Mouse (Mus musculus) kidney, postnatal 36 days (tissue): ENCODE data around the gene Vmn2r7.
A peak's percentile ranks its signal among the peaks of the same experiment; 100 is the strongest.
"Not testable (repeated sequence)": the region's sequence is repeated elsewhere in the genome, so short reads cannot be mapped to it uniquely, and the experiment has no call there.

Source experiments
- DNase-seq, 2 experiments: peaks; one replicate each; pipeline ENCODE4 v3.0.0; 2021 to 2022; ENCODE audit warnings: mixed read lengths in 2 of 2

Gene Vmn2r7

GRCm38 (mm10) chr3:64844665-64845064 is at the start of gene Vmn2r7:
TSS of gene Vmn2r7 (minus strand) at chr3:64844765.
- DNase-seq, result not testable (repeated sequence)

DNA sequence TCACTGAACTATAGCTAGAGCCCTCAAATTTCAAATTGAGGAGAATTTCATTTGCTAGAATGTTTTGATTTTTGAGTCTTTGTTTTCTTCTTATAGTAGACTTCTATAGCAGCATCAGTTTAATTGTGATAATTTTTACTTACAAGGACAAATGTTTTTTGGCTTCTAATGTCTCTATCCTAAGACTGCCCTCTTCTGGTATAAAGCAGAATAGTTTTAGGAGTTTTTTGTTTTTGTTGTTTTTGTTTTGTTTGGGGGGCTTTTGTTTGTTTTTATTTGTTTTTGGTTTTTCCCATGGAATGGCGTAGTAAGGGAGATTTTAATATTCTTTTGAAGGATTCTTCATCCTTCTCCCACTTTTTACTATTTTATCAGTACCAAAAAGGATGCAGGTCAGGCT is 45.2 kb upstream of the Vmn2r7 start:
- no peak for DNase-seq

GRCm38 (mm10) chr3:64878199-64878977 is 33.8 kb upstream of the Vmn2r7 start:
- no peak for DNase-seq

GRCm38 (mm10) chr3:64876669-64877068 is 32.1 kb upstream of the Vmn2r7 start:
- DNase-seq, result no peak

DNA sequence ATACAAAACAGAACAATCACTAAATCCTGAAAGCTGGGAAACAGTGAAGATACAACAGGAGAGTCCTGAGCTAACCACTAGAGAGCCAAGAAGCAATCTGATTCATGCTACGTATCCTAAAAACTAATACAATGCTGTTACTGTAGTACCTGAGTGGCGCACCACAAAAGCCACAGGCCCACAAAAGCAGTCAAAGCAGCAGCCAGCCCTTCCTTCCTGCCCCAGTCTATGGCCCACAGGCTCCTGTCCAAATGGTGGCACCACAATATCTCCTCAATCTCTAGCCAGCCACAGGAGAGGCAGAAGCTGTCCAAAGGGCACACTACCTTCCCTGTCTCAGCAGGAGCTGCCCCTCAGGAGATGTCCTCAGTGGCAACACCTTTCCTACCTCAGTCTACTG is 1.7 kb downstream of the Vmn2r7 start:
- DNase-seq, result no peak

DNA sequence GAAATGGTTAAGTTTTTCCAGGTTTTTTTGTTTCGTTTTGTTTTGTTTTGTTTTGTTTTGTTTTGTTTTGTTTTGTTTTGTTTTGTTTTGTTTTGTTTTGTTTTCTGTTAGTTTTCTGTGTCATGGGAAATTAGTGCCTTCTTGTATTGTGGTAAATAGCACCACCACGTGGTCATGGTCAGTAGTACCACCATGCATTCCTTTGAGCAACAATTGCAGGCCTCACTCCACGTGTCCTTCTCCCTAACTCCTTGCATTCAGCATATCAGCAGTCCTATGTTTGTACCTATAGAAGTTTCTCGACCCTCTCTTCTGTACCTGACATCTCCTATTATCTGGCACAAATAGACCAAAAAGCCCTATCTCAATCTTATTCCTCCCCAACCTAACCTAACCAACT is 2.3 kb downstream of the Vmn2r7 start:
- DNase-seq, result peak; percentile 28 to 76

GRCm38 (mm10) chr3:64831134-64831533 is 13.4 kb downstream of the Vmn2r7 start:
- DNase-seq, result no peak

- no peak for DNase-seq
Observed at GRCm38 (mm10) chr3:64791245-64791591, 53.3 kb downstream of the Vmn2r7 start.

DNA sequence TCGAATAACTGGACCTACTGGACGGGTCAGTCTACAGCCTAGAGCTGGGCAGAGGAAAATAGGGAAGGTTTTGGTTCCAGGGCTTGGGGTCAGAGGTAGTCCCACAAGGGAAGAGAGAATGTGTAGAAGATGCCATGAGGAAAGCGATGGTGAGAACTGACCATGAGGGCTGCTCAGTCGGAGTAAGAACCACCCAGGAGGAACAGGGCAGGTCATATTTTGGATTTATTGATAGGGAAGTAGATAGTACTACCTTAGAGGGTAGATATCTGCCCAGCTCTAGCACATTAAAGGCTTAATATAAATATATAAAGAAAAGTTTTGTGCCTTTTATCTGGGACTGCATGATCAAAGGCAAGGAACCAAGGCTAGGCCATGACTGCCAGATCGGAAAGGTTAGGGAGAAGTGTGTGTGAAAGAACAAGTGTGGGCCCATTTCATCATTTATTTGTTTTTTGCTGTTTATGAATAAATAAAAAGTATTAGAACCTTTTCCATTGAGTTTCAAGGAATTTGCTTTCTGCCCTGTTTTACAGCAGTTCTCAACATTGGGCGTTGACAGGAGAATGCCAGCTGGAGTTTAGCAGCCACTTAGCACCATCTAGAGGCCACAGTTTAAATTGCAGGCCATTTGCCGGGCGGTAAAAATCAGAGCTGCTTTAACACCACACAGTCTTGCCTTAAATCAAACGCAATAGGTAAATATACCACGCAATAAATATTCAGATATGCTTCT is 53.9 kb downstream of the Vmn2r7 start:
- DNase-seq, result peak; percentile 17 to 73

DNA sequence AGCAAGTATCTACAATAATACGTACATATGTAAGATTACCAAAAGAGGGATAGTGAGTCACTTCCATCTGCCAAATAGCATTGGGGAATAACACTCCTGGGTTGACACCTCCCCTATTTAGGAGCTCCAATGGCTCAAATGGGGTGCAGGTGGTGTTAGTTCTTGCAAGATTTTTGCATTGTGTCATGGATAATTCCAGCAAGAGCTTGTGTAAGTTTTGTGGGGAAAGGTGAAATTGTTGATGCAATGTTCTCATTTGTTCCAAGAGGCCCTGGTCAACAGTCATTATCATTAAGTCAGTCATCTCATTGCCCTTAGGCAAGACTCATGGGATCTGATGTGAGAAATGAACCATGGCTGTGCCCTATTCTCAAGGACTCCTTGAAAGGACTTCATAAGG is 61.7 kb downstream of the Vmn2r7 start:
- no peak for DNase-seq

DNA sequence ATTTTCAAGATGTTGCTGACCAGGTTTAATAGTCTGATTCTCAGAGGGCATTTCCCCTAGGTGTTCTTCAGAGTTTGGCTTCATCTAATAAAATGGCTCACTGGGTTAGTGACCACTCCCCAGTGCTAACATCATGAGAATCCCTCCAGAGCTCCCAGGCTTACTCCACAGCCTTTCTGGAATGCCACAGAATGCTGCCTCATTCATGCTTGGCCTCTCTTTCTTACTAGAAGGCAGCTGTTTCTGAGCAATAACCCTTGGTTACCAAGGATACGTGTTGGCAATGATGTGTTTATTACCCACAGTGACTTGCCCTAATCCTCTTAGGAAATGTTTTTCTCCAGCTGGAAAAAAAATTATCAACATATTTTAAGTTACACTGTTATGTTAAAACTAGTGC is 72.4 kb downstream of the Vmn2r7 start:
- DNase-seq, result no peak

GRCm38 (mm10) chr3:64756145-64756544 is 88.4 kb downstream of the Vmn2r7 start:
- DNase-seq, result no peak

DNA sequence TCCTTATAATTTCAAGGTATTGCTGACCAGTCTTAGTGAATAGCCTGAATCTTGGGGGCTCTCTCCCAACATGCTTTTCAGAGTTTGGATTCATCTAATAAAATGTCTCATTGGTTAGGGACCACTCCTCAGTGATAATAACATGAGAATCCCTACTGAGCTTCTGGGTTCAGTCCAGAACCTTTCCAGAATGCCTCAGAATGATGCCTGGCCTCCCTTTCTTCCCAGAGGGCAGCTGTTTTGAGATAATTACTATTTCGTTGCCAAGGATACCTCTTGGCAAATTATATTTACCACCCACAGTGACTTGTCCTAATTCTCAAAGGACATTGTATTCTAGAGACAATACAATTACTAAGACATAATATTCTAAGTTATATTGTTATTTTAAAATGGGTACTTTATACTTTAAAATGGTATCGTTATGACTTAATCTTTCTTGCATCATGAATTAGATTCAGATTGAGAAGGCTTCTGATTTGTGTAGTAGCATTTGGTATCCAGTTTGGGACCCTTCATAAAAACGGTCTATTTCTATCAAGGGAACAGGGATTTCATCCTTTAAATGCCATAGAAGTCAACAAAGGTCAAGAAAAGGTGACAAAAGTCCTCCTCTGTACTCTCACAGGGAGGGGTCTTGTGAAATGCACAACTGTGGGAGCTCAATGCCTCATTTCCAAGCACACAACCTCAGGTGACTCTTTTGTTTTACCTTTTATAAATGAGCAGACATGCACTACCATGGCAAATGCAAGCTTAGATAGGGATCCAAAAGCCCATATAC is 117.2 kb downstream of the Vmn2r7 start:
- not testable (repeated sequence) for DNase-seq

DNA sequence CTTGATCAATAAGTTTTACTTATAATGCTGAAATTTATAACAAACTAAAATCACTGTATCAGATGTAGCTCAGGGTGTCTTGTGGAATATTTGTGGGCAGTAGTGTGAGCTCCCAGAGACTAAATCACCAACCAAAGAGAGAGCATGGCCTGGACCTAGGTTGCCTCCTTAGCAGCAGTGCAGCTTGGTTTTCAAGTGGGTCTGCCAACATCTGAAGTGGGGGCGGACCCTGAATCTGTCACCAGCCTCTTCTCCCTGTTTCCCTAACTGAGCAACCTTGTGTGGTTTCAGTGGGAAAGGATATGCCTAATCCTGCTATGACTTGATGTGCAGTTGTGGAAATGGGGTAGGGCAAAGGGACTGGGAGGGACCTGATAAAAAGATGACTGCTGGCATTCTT is 118.8 kb downstream of the Vmn2r7 start:
- not testable (repeated sequence) for DNase-seq

- DNase-seq, result not testable (repeated sequence)
Observed at GRCm38 (mm10) chr3:64676069-64676468, 168.5 kb downstream of the Vmn2r7 start.
